Mouse (Mus musculus) liver, postnatal 0 days (tissue): ENCODE data around the gene Dnm2.

Source experiments
- CTCF ChIP-seq: sonication (generic); IDR thresholded peaks from 2 replicates; pipeline ENCODE4 v1.5.1; 2016; ENCODE audit warnings: antibody characterized with exemption, low read depth
- EP300 ChIP-seq: IDR thresholded peaks from 2 replicates; pipeline ENCODE4 v1.6.1; 2016; ENCODE audit warnings: antibody characterized with exemption, low read depth, mild to moderate bottlenecking

GRCm38 (mm10) chr9:21437577-21437976, 12.9 kb downstream of the Dnm2 start:
- TF ChIP-seq CTCF (no peak), EP300 (no peak)
